Mouse (Mus musculus): Measurements from ENCODE around the gene Dyrk1a.

Gene Dyrk1a

GRCm38 (mm10) chr16:94559282-94559681, 10.5 kb upstream of the Dyrk1a start:
- no peak for DNase-seq (ENCODE audit: low spot score in 2 of 2)

GRCm38 (mm10) chr16:94559782-94560181, 10.0 kb upstream of the Dyrk1a start:
- DNase-seq (ENCODE audit: low spot score in 2 of 2): no peak

GRCm38 (mm10) chr16:94560618-94561017, 9.2 kb upstream of the Dyrk1a start:
- no peak for DNase-seq (ENCODE audit: low spot score in 2 of 2)

GRCm38 (mm10) chr16:94566124-94566523, 3.7 kb upstream of the Dyrk1a start:
- no peak for DNase-seq (ENCODE audit: low spot score in 2 of 2)

GRCm38 (mm10) chr16:94566834-94567585, 2.8 kb upstream of the Dyrk1a start:
- DNase-seq (ENCODE audit: low spot score in 2 of 2): no peak

- DNase-seq (ENCODE audit: low spot score in 2 of 2): no peak
Measured at GRCm38 (mm10) chr16:94567751-94568150, 2.1 kb upstream of the Dyrk1a start.

GRCm38 (mm10) chr16:94568335-94569228, 1.2 kb upstream of the Dyrk1a start:
- DNase-seq (ENCODE audit: low spot score in 2 of 2): peak; percentile 81 to 87

- peak; percentile 64 to 71 for DNase-seq (ENCODE audit: low spot score in 2 of 2)
Measured at GRCm38 (mm10) chr16:94570361-94571041, 691 bp downstream of the Dyrk1a start.

- DNase-seq (ENCODE audit: low spot score in 2 of 2): peak in 1 of 2 experiments; percentile 44
Measured at GRCm38 (mm10) chr16:94571111-94571993, 1.5 kb downstream of the Dyrk1a start.

GRCm38 (mm10) chr16:94572422-94572821, 2.6 kb downstream of the Dyrk1a start:
- no peak for DNase-seq (ENCODE audit: low spot score in 2 of 2)

GRCm38 (mm10) chr16:94574025-94574717, 4.4 kb downstream of the Dyrk1a start:
- DNase-seq (ENCODE audit: low spot score in 2 of 2): no peak

GRCm38 (mm10) chr16:94574718-94575094, 4.9 kb downstream of the Dyrk1a start:
- no peak for DNase-seq (ENCODE audit: low spot score in 2 of 2)

GRCm38 (mm10) chr16:94575757-94576156, 5.9 kb downstream of the Dyrk1a start:
- DNase-seq (ENCODE audit: low spot score in 2 of 2): no peak

GRCm38 (mm10) chr16:94579348-94579747, 9.5 kb downstream of the Dyrk1a start:
- no peak for DNase-seq (ENCODE audit: low spot score in 2 of 2)

GRCm38 (mm10) chr16:94580844-94581405, 11.1 kb downstream of the Dyrk1a start:
- DNase-seq (ENCODE audit: low spot score in 2 of 2): no peak

GRCm38 (mm10) chr16:94586349-94586990, 16.7 kb downstream of the Dyrk1a start:
- DNase-seq (ENCODE audit: low spot score in 2 of 2): no peak

GRCm38 (mm10) chr16:94587461-94587860, 17.7 kb downstream of the Dyrk1a start:
- no peak for DNase-seq (ENCODE audit: low spot score in 2 of 2)

- no peak for DNase-seq (ENCODE audit: low spot score in 2 of 2)
Measured at GRCm38 (mm10) chr16:94588171-94588570, 18.4 kb downstream of the Dyrk1a start.

GRCm38 (mm10) chr16:94588974-94589373, 19.2 kb downstream of the Dyrk1a start:
- no peak for DNase-seq (ENCODE audit: low spot score in 2 of 2)

GRCm38 (mm10) chr16:94589648-94590047, 19.8 kb downstream of the Dyrk1a start:
- no peak for DNase-seq (ENCODE audit: low spot score in 2 of 2)

All from right cerebral cortex, postnatal 10 days (tissue).